Mouse (Mus musculus) hindbrain, postnatal 0 days (tissue): ENCODE results near the gene Olfr70. TPM values are rescaled to one million over a fixed set of nuclear protein-coding genes. Genes with fewer than 3 reads are reported as not detected.

ENCODE experiments used
- ATAC-seq: fragments of 200-750 bp; cut with Nextera tagmentation; 2 replicates; pipeline ENCODE4 v1.8.0; 2017; ENCODE audit warnings: mild to moderate bottlenecking, moderate TSS enrichment, moderate library complexity
- DNase-seq: peaks from one replicate; pipeline ENCODE4 v3.0.0-alpha.2; 2015; ENCODE audit warnings: low spot score
- H3K27ac ChIP-seq: fragments of 300-500 bp; sonication (generic); 2 replicates; pipeline ENCODE4 v1.5.1; 2014; ENCODE audit warnings: mild to moderate bottlenecking
- H3K27me3 ChIP-seq: fragments of 300-500 bp; sonication (generic); 2 replicates; pipeline ENCODE4 v1.6.1; 2014; ENCODE audit warnings: low read length, mixed read lengths; ENCODE audit not compliant: insufficient read depth
- H3K36me3 ChIP-seq: fragments of 300-500 bp; sonication (generic); 2 replicates; pipeline ENCODE4 v1.6.1; 2014; ENCODE audit warnings: low read length, mixed read lengths; ENCODE audit not compliant: insufficient read depth
- H3K4me1 ChIP-seq: fragments of 300-500 bp; sonication (generic); 2 replicates; pipeline ENCODE4 v1.6.1; 2014; ENCODE audit warnings: antibody characterized with exemption, low read length, mixed read lengths; ENCODE audit not compliant: insufficient read depth
- H3K4me2 ChIP-seq: fragments of 300-500 bp; sonication (generic); 2 replicates; pipeline ENCODE4 v1.6.1; 2014; ENCODE audit warnings: low read depth, mild to moderate bottlenecking, low read length, moderate library complexity, mixed read lengths
- H3K4me3 ChIP-seq: fragments of 300-500 bp; sonication (generic); 2 replicates; pipeline ENCODE4 v1.5.1; 2014; ENCODE audit warnings: low read length
- H3K9ac ChIP-seq: fragments of 300-500 bp; sonication (generic); replicated peaks from 2 replicates; pipeline ENCODE4 v1.6.1; 2014; ENCODE audit warnings: mild to moderate bottlenecking, low read length, moderate library complexity, mixed read lengths
- H3K9me3 ChIP-seq: fragments of 300-500 bp; sonication (generic); 2 replicates; pipeline ENCODE4 v1.6.1; 2016; ENCODE audit warnings: low read length, mixed read lengths
- CTCF ChIP-seq: IDR thresholded peaks from 2 replicates; pipeline ENCODE4 v1.5.1; 2016; ENCODE audit warnings: antibody characterized with exemption, control low read depth, low read depth
- WGBS: fragments of 180-500 bp; shearing (Covaris S2); extraction: QIAGEN DNeasy Blood & Tissue Kit; methylation state at CpG from one replicate; pipeline ENCODE4 v1.1.7; 2014; 5-methylcytosine and 5-hydroxymethylcytosine counted together
- polyA plus RNA-seq: library from polyadenylated mRNA; unstranded; fragments of >200 nt; fragmentation: Nextera tagmentation; extraction: Ambion mirVana; gene quantifications from 2 replicates; pipeline ENCODE4 v1.2.1, GENCODE M21; 2015
- total RNA-seq: library from RNA; depleted of rRNA; stranded (reverse); fragments of >200 nt; gene quantifications from 2 replicates; pipeline ENCODE4 v1.2.3, GENCODE M21; 2014

Olfr70 gene
- total and polyA plus RNA-seq, 2 experiments from 2014 or later, result not detected

GRCm38 (mm10) chr4:43727718-43728575 is 27.3 kb upstream of the Olfr70 start:
- no peaks in the 10 kb centered on the region for H3K4me1 ChIP-seq
- WGBS, result 71% methylated on average over 7 of the region's 7 CpGs
- ATAC-seq (no peak), DNase-seq (no peak)
- H3K36me3 ChIP-seq, result no peaks in the 10 kb centered on the region
- H3K27ac ChIP-seq, result peak overlapping the region; percentile 16; the same call in 1 of the 2 replicates
- H3K9me3 ChIP-seq, result no peaks in the 10 kb centered on the region
- TF ChIP-seq CTCF, result no peak
- H3K9ac ChIP-seq, result no peak overlapping the region
- H3K4me3 ChIP-seq, result no peak overlapping the region
- no peak overlapping the region for H3K4me2 ChIP-seq
- no peaks in the 10 kb centered on the region for H3K27me3 ChIP-seq

- Histone ChIP-seq H3K27me3 (no peaks in the 10 kb centered on the region), H3K9me3 (no peaks in the 10 kb centered on the region), H3K36me3 (no peaks in the 10 kb centered on the region), H3K4me2 (no peak within 1 kb of the TSS), H3K9ac (no peak within 1 kb of the TSS), H3K27ac (peak within 1 kb of the TSS; percentile 16; the same call in 1 of the 2 replicates), H3K4me1 (no peaks in the 10 kb centered on the region), H3K4me3 (no peak within 1 kb of the TSS)
- DNase-seq (no peak), ATAC-seq (no peak)
- 46% methylated on average over 3 of the region's 3 CpGs for WGBS
- TF ChIP-seq CTCF, result no peak
These were observed 26.4 kb upstream of the Olfr70 start, which contains the start of gene Hrct1 for GRCm38 (mm10) chr4:43726995-43727394. TSS of gene Hrct1 (plus strand) at chr4:43727188.

- no peak overlapping the region for H3K27ac ChIP-seq
- H3K27me3 ChIP-seq, result no peaks in the 10 kb centered on the region
- H3K36me3 ChIP-seq, result no peaks in the 10 kb centered on the region
- no peak overlapping the region for H3K9ac ChIP-seq
- no peak for ATAC-seq
- no peak overlapping the region for H3K4me2 ChIP-seq
- DNase-seq, result no peak
- H3K4me3 ChIP-seq, result no peak overlapping the region
- 81% methylated on average over 12 of the region's 12 CpGs for WGBS
- H3K4me1 ChIP-seq, result no peaks in the 10 kb centered on the region
- TF ChIP-seq CTCF, result no peak
- no peaks in the 10 kb centered on the region for H3K9me3 ChIP-seq
These were observed 25.8 kb upstream of the Olfr70 start for GRCm38 (mm10) chr4:43726228-43726993.

- H3K4me1 ChIP-seq, result no peaks in the 10 kb centered on the region
- TF ChIP-seq CTCF, result peak; percentile 78
- H3K9ac ChIP-seq, result no peak overlapping the region
- no peak overlapping the region for H3K4me3 ChIP-seq
- WGBS, result 32% methylated on average over 1 of the region's 1 CpGs
- peak; percentile 73 for DNase-seq
- H3K27ac ChIP-seq, result no peak overlapping the region
- H3K9me3 ChIP-seq, result no peaks in the 10 kb centered on the region
- H3K27me3 ChIP-seq, result no peaks in the 10 kb centered on the region
- no peak for ATAC-seq
- no peaks in the 10 kb centered on the region for H3K36me3 ChIP-seq
- H3K4me2 ChIP-seq, result no peak overlapping the region
These were observed 24.2 kb upstream of the Olfr70 start for GRCm38 (mm10) chr4:43724764-43725163.

GRCm38 (mm10) chr4:43722191-43722590 is 21.6 kb upstream of the Olfr70 start:
- ATAC-seq (no peak), DNase-seq (no peak)
- Histone ChIP-seq H3K9ac (no peak overlapping the region), H3K4me1 (no peaks in the 10 kb centered on the region), H3K27me3 (no peaks in the 10 kb centered on the region), H3K4me3 (no peak overlapping the region), H3K36me3 (no peaks in the 10 kb centered on the region), H3K4me2 (no peak overlapping the region), H3K9me3 (no peaks in the 10 kb centered on the region), H3K27ac (no peak overlapping the region)
- TF ChIP-seq CTCF, result no peak
- 89% methylated on average over 4 of the region's 4 CpGs for WGBS

GRCm38 (mm10) chr4:43720491-43721228 is 20.1 kb upstream of the Olfr70 start:
- Histone ChIP-seq H3K9me3 (no peaks in the 10 kb centered on the region), H3K4me1 (no peaks in the 10 kb centered on the region), H3K27me3 (no peaks in the 10 kb centered on the region; the same call in 1 of the 2 replicates), H3K9ac (no peak overlapping the region), H3K36me3 (no peaks in the 10 kb centered on the region), H3K4me2 (no peak overlapping the region), H3K4me3 (no peak overlapping the region), H3K27ac (no peak overlapping the region)
- peak; percentile 9 for DNase-seq
- ATAC-seq, result no peak
- TF ChIP-seq CTCF, result no peak
- WGBS, result 47% methylated on average over 12 of the region's 16 CpGs
